Mouse (Mus musculus): ENCODE measurements around the gene 2010003K11Rik. TPM values are rescaled to one million over a fixed set of nuclear protein-coding genes. Genes with fewer than 3 reads are reported as not detected.
A peak's percentile ranks its signal among the peaks of the same experiment; 100 is the strongest.

The 2010003K11Rik gene
- total RNA-seq, 4 experiments from 2014 or later: not detected

GRCm38 (mm10) chr19:4497263-4497973 lies 965 bp downstream of the 2010003K11Rik start:
- DNase-seq (ENCODE audit: low spot score): peak; percentile 36

- no peak for DNase-seq (ENCODE audit: low spot score)
Measured at GRCm38 (mm10) chr19:4496535-4497262, 1.7 kb downstream of the 2010003K11Rik start.

GRCm38 (mm10) chr19:4495814-4496213 lies 2.6 kb downstream of the 2010003K11Rik start:
- no peak for DNase-seq (ENCODE audit: low spot score)

GRCm38 (mm10) chr19:4494707-4495106 lies 3.7 kb downstream of the 2010003K11Rik start:
- no peak for DNase-seq (ENCODE audit: low spot score)

GRCm38 (mm10) chr19:4492526-4493296 lies 5.7 kb downstream of the 2010003K11Rik start:
- DNase-seq (ENCODE audit: low spot score): peak; percentile 46

- no peak for DNase-seq (ENCODE audit: low spot score)
Measured at GRCm38 (mm10) chr19:4491080-4491695, 7.2 kb downstream of the 2010003K11Rik start.

GRCm38 (mm10) chr19:4487877-4488276 lies 10.5 kb downstream of the 2010003K11Rik start:
- no peak for DNase-seq (ENCODE audit: low spot score)

- DNase-seq (ENCODE audit: low spot score): no peak
Measured at GRCm38 (mm10) chr19:4485006-4485405, 13.4 kb downstream of the 2010003K11Rik start.

GRCm38 (mm10) chr19:4482111-4482859 lies 16.1 kb downstream of the 2010003K11Rik start:
- peak; percentile 30 for DNase-seq (ENCODE audit: low spot score)

GRCm38 (mm10) chr19:4481326-4481725 lies 17.1 kb downstream of the 2010003K11Rik start:
- DNase-seq (ENCODE audit: low spot score): no peak

- no peak for DNase-seq (ENCODE audit: low spot score)
Measured at GRCm38 (mm10) chr19:4480041-4480440, 18.3 kb downstream of the 2010003K11Rik start.

- DNase-seq (ENCODE audit: low spot score): no peak
Measured at GRCm38 (mm10) chr19:4478190-4478516, 20.2 kb downstream of the 2010003K11Rik start.

GRCm38 (mm10) chr19:4477345-4478189 lies 20.8 kb downstream of the 2010003K11Rik start, which contains the start of gene Syt12:
Gene Syt12, minus strand, starts transcription at chr19:4477447.
- peak; percentile 20 for DNase-seq (ENCODE audit: low spot score)

GRCm38 (mm10) chr19:4476601-4477257 lies 21.7 kb downstream of the 2010003K11Rik start:
- DNase-seq (ENCODE audit: low spot score): no peak

GRCm38 (mm10) chr19:4475224-4475925 lies 23.0 kb downstream of the 2010003K11Rik start:
- DNase-seq (ENCODE audit: low spot score): no peak

GRCm38 (mm10) chr19:4474739-4475138 lies 23.6 kb downstream of the 2010003K11Rik start:
- DNase-seq (ENCODE audit: low spot score): no peak

GRCm38 (mm10) chr19:4473549-4473948 lies 24.8 kb downstream of the 2010003K11Rik start:
- DNase-seq (ENCODE audit: low spot score): no peak

- no peak for DNase-seq (ENCODE audit: low spot score)
Measured at GRCm38 (mm10) chr19:4468363-4468762, 30.0 kb downstream of the 2010003K11Rik start.

- no peak for DNase-seq (ENCODE audit: low spot score)
Measured at GRCm38 (mm10) chr19:4464666-4465065, 33.7 kb downstream of the 2010003K11Rik start.
